Mouse (Mus musculus): ENCODE results near the gene Ndrg3.
A peak's percentile ranks its signal among the peaks of the same experiment; 100 is the strongest.
"Not testable (repeated sequence)": the region's sequence is repeated elsewhere in the genome, so short reads cannot be mapped to it uniquely, and the experiment has no call there.

Gene Ndrg3

DNA sequence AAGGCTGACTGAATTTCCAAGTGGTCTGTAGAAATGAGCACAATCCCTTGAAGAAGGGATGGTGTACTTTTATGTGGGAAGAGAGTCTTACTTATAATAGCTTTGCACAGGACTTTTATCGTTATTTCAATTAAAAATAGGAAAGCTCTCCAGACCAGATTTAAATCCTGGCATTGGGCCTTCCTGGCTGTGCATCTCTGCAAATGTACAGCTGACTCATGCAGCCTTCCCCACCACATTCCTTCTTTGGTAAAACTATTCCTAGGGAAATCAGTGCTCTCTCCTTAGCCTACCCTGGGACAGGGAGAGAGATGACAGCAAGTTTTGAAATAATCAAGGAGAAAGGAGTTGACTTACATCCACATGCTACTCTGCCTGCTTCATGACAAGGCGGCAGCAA is 54.1 kb downstream of the Ndrg3 start:
- no peak for DNase-seq (ENCODE audit: low spot score in 2 of 2)

DNA sequence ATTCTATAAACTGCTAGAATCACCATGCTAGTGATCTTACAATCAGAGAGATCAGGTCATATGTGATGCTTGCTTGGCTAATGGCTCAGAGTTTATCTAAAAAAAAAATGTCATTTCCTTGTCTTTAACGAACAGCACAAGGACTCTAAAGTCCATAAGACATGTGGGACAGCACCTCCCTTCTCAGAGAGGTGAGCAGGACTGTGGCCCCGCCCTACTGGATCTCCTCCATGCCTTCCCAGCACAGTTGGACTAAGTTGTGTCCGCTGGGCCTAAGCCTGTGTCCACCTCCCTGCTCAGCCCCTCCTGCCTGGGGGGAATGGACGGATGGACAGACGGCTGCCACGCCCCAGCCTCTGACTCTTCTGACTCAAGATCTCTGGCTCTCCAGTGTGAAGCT is 56.9 kb downstream of the Ndrg3 start:
- DNase-seq (ENCODE audit: low spot score in 2 of 2): no peak

DNA sequence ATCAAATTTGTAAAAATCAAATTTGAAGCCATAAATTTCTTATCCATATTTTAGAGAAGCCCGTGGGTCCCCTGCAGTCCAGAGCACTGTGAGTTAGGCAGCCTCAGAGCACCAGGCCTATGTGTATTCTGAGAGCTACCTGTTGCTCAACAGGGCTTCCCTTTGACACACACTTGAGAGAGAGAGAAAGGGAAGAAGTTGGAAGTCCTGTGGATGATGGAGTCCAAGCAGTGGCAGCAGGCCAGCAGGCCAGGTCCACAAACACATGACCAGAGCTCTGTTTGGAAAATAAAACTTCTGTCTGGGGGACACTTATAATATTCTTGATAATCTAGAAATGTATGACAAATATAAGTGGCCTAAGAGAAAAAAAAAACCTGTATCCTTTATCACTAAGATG is 58.4 kb downstream of the Ndrg3 start:
- DNase-seq (ENCODE audit: low spot score in 2 of 2): no peak

DNA sequence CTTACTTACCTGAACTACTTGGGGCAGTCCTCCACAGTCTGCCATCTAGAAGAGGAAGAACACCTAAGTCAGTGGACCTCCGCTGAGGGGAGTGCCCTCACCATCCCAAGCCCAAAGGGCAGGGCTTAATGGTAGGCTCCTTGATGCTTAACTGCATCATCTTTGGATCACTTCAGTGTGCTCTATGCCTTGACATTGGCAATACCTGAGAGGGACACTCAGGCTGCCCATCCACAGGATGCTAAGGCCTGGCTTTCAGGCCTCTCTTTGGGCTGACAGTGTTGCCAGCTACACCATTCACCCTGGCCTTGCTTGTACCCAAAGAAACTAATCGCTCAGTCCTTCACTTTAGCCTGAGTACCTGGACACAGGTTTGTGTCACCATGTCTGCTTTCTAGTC is 60.4 kb downstream of the Ndrg3 start:
- DNase-seq (ENCODE audit: low spot score in 2 of 2): no peak

DNA sequence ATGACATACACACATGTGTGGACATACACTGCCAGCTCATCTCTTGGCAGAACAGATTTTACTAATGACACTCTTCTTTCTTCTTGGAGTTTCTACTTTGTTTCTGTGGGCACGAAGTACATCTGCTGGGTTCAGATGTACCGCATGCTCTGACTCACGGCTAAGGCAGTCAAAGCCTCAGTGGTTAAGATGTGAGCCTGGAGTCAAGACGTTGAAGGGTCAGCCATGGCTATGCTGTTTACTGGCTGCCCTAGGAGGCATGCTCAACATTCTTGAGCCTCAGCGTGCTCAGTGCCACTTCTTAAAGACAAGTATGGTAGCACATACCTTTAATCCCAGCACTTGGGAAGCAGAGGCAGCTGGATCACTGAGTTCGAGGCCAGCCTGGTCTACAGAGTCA is 61.3 kb downstream of the Ndrg3 start:
- no peak for DNase-seq (ENCODE audit: low spot score in 2 of 2)

DNA sequence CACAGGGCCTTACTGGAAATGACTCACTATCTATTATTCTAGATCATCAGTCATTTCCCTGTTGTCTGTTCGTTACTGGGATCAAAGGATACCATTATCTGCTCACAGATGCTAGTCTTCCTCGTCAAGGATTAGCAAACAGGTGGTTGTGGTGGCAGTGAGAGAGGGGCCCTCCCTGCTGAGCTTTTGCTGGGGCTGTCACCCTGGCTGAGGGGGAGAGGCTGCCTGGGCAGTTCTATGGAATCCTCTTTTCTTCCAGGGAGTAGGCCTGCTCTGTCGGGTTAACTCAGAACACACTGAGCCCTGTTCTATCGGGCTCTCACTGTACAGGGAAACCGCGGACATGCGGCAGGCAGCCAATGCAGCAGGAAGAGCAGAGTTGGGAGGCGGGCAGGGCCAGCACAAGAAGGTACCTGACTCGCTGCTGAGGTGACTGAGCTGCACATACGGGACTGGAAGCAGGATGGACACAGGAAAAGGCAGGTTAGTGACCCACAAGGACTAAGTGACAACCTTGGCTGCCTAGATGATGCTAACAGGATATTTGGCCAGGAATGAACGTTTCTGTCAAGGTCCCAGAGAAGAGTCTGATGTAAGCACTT is 62.2 kb downstream of the Ndrg3 start:
- DNase-seq (ENCODE audit: low spot score in 2 of 2): no peak

DNA sequence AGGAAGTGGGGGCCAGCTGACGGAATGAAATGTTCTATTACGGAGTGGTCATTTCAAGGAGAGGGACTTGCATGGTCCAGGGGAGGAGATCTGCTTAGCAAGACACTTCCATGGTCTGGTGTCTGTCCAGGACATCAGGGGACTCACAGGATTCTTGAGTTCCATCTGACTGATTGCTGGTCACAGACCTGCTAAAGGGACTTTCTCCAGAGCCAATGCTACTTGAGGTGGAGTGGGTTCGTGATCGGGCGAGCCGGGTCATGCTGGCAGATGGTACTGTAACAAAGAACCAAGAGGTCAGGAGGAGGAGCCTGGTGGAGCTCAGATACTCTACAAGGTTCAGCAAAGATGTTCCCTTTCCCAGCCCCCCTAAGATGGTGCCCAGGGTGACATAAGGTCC is 63.2 kb downstream of the Ndrg3 start:
- DNase-seq (ENCODE audit: low spot score in 2 of 2): no peak

DNA sequence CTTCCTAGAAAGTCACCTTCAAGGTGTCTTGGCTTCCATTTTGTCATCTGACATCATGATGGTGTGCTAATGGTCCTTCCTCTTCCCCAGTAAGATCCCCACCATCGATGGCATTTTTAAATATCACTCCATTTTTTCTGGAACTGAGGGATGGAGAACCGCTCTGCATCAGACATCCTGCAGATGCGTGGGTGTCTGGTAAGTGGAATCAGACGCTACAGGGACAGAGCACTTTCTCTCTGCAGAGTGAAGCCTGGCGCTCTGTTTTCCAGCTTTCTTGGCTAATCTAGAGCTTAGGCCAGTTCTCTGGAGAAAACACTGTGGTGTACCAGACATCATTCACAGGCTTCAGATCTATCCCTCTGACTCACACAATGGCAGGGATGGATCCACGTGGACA is 64.2 kb downstream of the Ndrg3 start:
- DNase-seq (ENCODE audit: low spot score in 2 of 2): no peak

DNA sequence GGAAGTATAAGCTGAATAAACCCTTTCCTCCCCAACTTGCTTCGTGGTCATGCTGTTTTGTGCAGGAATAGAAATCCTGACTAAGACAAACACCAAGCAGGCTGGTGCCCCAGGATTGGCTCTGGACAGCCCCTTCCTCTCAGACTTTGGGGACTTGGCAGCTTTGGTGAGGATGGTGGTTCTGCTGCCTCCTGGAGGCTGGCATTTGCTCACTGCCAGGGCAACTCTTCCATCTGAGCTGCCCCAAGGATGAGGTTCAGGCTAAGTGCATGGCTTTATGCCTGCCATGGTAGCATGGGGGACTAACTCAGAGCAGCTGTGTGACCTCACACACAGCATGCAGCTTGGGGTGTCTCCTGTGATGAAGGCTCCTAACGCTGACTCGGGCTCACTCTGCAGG is 66.2 kb downstream of the Ndrg3 start:
- DNase-seq (ENCODE audit: low spot score in 2 of 2): not testable (repeated sequence)

DNA sequence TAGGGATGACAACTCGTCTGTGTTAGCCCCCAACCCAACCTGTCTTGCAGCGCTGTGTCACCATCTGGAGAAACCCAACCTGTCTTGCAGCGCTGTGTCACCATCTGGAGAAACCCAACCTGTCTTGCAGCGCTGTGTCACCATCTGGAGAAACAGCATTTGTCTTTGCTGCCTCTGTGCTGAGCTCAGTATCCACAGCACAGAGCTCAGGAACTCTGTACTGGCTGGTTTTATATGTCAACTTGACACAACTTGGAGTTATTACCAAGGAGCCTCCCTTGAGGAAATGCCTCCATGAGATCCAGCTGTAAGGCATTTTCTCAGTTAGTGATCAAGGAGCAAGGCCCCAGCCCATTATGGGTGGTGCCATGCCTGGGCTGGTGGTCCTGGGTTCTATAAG is 66.8 kb downstream of the Ndrg3 start:
- not testable (repeated sequence) for DNase-seq (ENCODE audit: low spot score in 2 of 2)

DNA sequence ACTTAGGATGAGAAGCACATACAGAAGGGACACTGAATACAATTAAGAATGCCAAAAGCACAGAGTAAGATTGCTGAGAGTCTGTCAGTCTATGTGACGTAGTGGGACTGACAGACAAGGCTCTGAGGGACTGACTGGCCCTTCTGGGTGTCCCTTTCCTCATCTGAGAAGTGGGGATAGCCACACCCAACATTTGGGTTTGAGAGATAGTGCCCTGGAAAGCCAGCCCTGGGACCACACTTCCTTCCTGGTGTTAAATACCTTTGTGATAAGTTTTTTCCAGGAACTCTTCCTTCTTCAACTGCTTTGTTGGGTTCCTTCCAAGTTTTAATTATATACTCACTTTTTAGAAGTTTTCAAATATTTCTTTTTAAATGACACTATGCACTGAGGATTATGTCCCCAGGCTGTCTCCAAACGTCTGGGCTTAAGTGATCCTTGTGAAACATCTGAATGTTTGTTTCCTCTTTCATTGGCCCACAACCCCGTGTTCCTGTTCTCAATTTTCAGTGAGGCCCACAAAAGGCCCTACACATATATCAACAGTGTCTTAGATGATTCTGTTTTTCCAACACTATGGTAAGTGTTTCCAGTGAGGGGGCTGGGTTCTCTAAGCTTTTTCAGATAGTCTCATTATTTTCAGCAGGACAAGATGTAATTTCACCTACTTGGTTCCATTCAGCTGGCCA is 67.5 kb downstream of the Ndrg3 start:
- no peak for DNase-seq (ENCODE audit: low spot score in 2 of 2)

DNA sequence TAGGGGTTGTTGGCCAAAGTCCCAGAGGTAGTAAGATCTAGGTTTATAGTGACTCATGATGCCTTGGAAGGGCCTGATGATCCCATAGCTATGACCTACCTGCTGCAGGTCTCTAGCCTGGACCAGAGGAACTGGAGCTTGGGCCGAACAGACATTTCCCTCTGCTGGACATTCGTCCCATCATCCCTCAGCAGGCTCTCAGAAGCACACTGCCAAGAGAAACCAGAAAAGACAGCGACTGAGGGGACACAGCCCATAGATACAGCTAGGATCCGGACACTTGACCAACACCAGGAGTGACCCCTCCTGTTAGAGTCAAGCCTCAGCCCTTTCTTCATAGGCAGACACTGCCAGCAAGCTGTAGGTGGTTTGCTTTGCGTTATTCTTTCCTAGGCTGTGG is 68.8 kb downstream of the Ndrg3 start:
- DNase-seq (ENCODE audit: low spot score in 2 of 2): no peak

DNA sequence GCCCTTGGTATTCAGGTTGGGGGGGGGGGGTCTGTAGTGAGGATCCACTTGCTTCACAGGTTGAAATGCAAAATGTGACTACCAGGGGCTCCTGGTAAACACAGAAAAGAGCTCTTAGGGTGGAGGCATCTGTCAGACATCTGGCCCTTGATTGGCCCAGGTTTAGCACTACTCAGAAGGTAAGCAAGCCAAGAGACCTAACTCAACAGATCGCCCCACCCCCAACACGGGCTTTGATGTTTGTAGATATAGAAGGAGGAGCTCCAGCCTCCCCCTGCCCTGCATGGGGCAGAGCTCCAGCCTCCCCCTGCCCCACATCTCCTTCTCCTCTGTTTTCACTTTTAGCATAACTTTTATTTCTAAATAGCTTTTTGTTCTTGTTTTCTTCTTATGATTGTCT is 72.1 kb downstream of the Ndrg3 start:
- no peak for DNase-seq (ENCODE audit: low spot score in 2 of 2)

DNA sequence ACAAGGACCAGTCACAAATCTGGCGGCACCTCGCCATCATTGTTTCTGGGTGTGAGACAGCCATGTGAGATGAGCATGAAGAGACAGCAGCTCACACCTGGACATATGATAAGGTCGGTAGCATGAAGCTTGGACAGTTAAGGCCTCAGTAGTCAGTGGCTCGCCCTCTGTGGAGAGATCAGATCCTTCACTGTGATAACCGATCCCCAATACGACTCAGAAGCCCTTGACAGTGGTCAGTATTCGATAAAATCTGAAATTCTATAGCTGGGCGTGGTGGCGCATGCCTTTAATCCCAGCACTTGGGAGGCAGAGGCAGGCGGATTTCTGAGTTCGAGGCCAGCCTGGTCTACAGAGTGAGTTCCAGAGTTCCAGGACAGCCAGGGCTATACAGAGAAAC is 72.7 kb downstream of the Ndrg3 start:
- DNase-seq (ENCODE audit: low spot score in 2 of 2): not testable (repeated sequence)

DNA sequence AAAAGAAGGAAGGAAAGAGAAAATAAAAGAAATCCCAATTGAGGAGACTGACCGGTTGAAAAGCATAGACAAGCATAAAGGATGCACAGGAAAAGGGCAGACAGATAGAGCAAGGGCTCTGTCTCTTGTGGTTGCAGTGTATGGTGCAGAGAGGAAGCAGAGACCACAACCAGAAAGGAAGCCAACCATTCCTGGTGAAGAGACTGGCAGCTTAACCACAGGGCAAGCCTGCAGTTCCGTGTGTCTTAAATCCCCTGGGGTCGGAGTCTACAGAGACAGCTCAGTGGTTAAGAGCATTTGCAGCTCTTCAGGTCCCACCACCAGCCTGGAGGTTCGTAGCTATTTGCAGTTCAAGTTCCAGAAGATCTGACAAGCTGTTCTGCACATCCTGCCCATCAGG is 73.3 kb downstream of the Ndrg3 start:
- no peak for DNase-seq (ENCODE audit: low spot score in 2 of 2)

DNA sequence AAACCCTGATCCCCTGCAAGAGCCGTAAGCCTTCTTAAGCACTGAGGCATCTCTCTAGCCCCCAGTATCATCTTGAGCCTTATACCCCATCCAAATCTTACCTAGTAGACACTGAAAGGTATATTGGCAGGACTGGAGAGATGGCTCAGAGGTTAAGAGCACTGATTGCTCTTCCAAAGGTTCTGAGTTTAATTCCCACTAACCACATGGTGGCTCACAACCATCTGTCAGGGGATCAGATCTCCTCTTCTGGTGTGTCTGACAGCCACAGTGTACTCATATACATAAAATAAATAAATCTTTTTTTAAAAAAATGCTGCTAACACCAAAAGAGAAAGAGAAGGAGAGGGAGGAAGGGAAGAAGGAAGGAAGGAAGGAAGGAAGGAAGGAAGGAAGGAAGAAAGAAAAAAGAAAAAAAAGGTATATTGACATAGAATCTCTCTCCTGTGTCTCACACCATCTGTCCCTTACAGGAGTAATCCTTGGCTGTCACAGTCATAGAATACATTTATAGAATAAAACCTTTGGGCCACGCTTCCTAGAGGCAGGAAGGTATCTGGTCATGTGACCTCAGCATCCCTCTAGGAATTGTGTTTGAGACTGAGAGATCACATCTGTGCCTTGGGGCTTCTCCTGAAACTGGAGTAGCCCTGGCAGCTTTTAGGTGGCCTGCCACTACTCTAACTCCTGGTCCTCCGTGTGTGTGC is 75.3 kb downstream of the Ndrg3 start:
- no peak for DNase-seq (ENCODE audit: low spot score in 2 of 2)

DNA sequence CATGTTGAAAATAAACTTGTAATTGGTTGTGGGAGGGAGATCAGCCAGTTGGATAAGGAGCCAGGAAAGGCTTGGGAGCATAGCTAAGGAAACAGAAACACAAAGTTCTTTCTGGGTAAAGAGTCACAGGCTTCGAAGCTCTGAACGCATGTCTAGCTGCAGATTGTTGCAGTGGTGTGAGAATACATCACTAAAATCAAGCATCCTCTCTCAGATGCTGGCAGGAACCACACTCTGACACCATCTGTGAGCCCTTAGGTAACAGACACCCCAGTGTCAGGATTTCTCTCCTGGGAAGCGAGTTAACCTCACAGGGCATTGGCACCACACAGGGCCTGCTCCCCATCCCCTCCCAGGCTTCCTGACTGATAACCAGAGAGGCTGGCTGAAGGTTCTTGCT is 76.3 kb downstream of the Ndrg3 start:
- no peak for DNase-seq (ENCODE audit: low spot score in 2 of 2)

DNA sequence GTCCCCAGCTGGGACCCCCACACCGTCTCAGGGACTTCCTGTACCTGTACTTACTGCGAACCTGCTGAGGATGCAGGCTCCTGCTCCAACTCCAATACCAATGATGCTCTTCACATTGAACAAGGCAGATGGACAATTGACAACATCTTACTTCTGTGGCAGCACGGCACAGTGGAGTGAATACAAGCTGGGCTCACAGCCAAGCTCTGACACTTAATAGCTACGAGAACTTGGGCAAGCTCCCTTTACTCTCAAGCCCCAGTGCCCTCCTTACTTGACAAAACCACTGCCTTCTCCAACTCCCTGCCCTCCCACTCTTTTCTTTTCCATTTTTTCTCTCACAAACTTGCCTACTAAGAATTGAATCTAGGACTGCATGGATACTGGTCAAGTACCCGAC is 78.7 kb downstream of the Ndrg3 start:
- no peak for DNase-seq (ENCODE audit: low spot score in 2 of 2)

DNA sequence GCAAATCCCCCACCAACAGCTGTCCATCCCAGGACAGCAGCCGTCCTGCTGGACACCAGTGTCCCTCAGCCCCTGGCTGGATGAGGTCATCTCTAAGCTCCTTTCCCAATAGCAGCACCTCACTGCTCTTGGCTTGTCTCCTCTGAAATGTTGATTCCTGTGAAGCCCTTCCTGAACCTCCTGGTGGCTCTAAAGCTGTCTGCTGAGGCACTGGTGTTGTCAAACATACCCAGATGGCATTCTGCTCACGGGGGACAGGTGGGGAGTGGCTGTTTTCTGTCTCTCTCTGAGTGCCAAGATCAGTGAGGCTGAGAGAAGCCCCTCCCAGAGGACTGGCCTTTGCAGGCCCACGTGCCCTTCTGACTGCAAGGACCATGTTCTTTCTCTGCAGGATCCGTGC is 85.9 kb downstream of the Ndrg3 start:
- DNase-seq (ENCODE audit: low spot score in 2 of 2): not testable (repeated sequence)

DNA sequence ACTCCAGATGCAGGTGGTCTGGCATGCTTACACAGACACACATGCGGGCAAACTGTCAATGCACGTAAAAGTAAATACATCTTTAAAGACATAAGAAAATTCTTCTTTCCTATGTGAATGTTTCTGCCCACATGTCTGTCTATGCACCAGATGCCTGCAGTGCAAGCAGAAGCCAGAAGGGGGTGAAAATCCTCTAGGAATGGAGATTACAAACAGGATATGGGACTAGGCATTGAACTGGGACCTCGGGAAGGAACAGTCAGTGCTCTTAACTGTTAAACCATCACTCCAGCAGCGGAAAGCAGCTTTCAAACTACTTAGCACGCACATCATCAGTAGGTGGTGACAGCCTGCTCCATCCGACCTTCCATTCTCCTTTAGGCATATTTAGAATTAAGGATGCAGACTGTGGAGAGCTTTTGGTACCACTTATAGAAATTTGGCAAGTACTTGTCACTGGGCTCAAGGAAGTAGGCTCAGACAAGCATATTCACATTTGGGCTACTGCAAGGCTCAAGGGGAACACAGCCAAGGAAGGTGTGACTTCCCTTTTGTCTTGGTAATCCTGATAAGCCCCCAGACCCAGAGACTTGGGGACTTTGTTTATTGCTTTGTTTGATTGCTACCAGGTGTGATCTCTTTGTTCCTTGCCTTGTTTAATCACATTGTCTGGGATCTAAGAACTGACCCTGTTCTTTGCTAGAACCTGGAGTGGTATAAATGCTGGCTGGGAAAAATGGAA is 86.7 kb downstream of the Ndrg3 start:
- peak; percentile 55 to 70 for DNase-seq (ENCODE audit: low spot score in 2 of 2)

DNA sequence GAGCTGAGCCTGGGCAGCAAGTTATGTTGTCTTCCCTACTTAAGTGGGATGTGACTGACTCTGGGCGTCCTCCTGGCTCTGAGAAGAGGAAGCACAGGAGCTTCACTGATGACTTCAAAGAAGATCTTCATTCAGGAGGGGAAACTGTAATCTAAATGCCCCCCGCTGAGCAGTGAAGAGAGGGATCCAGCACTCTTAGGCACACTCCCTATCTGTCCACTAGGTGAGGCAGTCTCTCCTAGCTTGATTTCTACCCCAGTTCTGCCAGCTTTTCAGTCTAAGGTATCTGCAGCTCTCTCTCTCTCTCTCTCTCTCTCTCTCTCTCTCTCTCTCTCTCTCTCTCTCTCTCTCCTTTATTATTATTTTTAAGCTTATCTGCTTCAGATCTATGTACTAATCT is 88.5 kb downstream of the Ndrg3 start:
- DNase-seq (ENCODE audit: low spot score in 2 of 2): no peak

DNA sequence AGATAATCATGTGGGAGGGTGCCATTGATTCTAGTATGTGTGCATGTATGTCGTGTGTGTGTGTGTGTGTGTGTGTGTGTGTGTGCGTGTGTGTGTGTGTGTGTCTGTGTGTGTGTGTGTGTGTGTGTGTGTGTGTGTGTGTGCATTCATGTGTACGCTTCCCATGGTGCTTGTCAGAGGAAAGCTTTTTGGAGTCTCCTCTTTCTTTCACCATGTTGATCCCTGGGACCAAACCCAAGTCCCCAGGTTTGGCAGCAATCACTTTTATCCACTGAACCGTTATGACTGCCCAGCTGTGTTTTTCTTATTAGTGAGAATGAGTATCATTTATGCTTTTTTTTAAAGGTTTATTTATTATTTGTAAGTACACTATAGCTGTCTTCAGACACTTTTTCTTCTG is 89.4 kb downstream of the Ndrg3 start:
- DNase-seq (ENCODE audit: low spot score in 2 of 2): not testable (repeated sequence)

DNA sequence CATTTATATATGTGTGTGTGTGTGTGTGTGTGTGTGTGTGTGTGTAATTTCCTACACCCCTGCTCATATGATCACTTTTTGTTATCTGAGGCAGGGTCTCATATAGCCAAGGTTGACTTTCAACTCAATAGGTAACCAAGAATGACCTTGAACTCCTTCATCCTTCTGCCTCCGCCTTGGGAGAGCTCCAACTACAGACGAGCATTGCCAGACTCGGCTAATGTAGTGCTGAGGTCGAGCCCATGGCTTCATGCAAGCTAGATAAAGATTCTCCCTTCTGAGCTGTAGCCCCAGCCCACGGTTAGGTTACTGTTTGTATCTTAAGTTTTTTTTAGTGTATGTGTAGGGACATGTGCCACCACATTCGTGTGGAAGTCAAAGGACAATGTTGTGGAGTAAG is 90.0 kb downstream of the Ndrg3 start:
- no peak for DNase-seq (ENCODE audit: low spot score in 2 of 2)
